Mouse (Mus musculus): ENCODE data around the gene Cep162. TPM values are rescaled to one million over a fixed set of nuclear protein-coding genes. Genes with fewer than 3 reads are reported as not detected.

The Cep162 gene
- polyA plus RNA-seq, 1 experiment: 0.64 TPM

DNA sequence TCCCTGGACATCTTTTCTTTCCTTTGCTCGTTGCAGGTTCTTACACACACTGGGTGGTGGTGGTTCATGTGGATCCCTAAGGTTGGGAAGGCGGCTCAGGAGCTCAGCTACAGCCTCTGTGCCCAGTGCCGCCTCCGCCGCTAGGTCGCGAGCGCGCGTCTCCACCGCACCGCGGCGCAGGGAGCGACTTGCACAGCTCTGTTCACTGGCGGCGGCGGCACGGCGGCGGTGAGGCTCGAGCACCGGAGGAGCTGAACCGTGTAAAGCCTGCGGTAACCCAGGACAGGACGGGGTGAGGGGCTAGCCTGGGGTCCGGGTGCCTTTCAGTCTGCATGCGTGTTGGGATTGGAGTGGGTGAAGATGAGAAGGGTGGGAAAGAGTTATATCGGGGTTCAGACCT lies 111.2 kb downstream of the Cep162 start, which contains the start of gene Mrap2:
Gene Mrap2 (plus strand): TSS at position 201 of the 400 bp plus-strand sequence.
- H3K4me1 ChIP-seq: peaks cover 21% of the 10 kb centered on the region
- peaks cover 44% of the 10 kb centered on the region for H3K27me3 ChIP-seq (replicated peaks)
- H3K36me3 ChIP-seq (replicated peaks; ENCODE audit: low read length): no peaks in the 10 kb centered on the region
- peak within 1 kb of the TSS; percentile 86 for H3K4me3 ChIP-seq (replicated peaks)
- H3K9me3 ChIP-seq: no peaks in the 10 kb centered on the region; the same call in 1 of the 2 replicates
- TF ChIP-seq FLI1 (IDR thresholded peaks at IDR 0.05; ENCODE audit: low read length): no peak
- TF ChIP-seq GATA1 (IDR thresholded peaks at IDR 0.05; ENCODE audit: borderline replicate concordance, low read length): no peak

- H3K9me3 ChIP-seq: peaks cover 4% of the 10 kb centered on the region; the same call in 1 of the 2 replicates
- peaks cover 21% of the 10 kb centered on the region for H3K4me1 ChIP-seq
- TF ChIP-seq FLI1 (IDR thresholded peaks at IDR 0.05; ENCODE audit: low read length) (no peak), GATA1 (IDR thresholded peaks at IDR 0.05; ENCODE audit: borderline replicate concordance, low read length) (no peak)
- H3K36me3 ChIP-seq (replicated peaks; ENCODE audit: low read length): no peaks in the 10 kb centered on the region
- H3K4me3 ChIP-seq (replicated peaks): no peak overlapping the region
- H3K27me3 ChIP-seq (replicated peaks): peaks cover 47% of the 10 kb centered on the region
These were observed 112.3 kb downstream of the Cep162 start for GRCm38 (mm10) chr9:87143076-87143475.

Other genes with a start within 250 kb of the Cep162 start
- gene Ripply2, start 240.0 kb downstream of the Cep162 start, polyA plus RNA-seq (2012; ENCODE audit: insufficient read depth, low replicate concordance): 0.84 TPM in 1 of 2 replicates, not detected in the other
- 3.1 and 8.3 TPM in 2 replicates for gene Cyb5r4, start 233.5 kb downstream of the Cep162 start, polyA plus RNA-seq (2012; ENCODE audit: insufficient read depth, low replicate concordance)
- not detected in 2 replicates for gene Mrap2, start 111.2 kb downstream of the Cep162 start, polyA plus RNA-seq (2012; ENCODE audit: insufficient read depth, low replicate concordance)

All from megakaryocyte, embryonic 14.5 days (primary cell).